Mouse (Mus musculus): ENCODE measurements around the gene Prkag1. TPM values are rescaled to one million over a fixed set of nuclear protein-coding genes. Genes with fewer than 3 reads are reported as not detected.
"Not testable (repeated sequence)": the region's sequence is repeated elsewhere in the genome, so short reads cannot be mapped to it uniquely, and the experiment has no call there.

Gene Prkag1
- polyA plus RNA-seq, 1 experiment from 2014 or later, result 95.0 TPM

GRCm38 (mm10) chr15:98831684-98832035, 339 bp upstream of the Prkag1 start:
- Histone ChIP-seq H3K9me3 (no peaks in the 10 kb centered on the region), H3K27ac (peak overlapping the region; percentile 96), H3K36me3 (peaks cover 49% of the 10 kb centered on the region), H3K4me3 (peak overlapping the region; percentile 89), H3K4me1 (peaks cover 41% of the 10 kb centered on the region), H3K27me3 (ENCODE audit: insufficient read depth, poor library complexity, severe bottlenecking) (no peaks in the 10 kb centered on the region)
- no peak for DNase-seq (ENCODE audit: low spot score)
- WGBS, result 17% methylated on average over 9 of the region's 9 CpGs

- no peak for DNase-seq (ENCODE audit: low spot score)
- H3K4me1 ChIP-seq, result peaks cover 16% of the 10 kb centered on the region
- H3K27me3 ChIP-seq (ENCODE audit: insufficient read depth, poor library complexity, severe bottlenecking), result no peaks in the 10 kb centered on the region
- H3K27ac ChIP-seq, result no peak overlapping the region
- no peaks in the 10 kb centered on the region for H3K9me3 ChIP-seq
- peaks cover 40% of the 10 kb centered on the region for H3K36me3 ChIP-seq
- 73% methylated on average over 7 of the region's 7 CpGs for WGBS
- H3K4me3 ChIP-seq, result no peak overlapping the region
Measured at GRCm38 (mm10) chr15:98827611-98828011, 3.7 kb downstream of the Prkag1 start.

- H3K27ac ChIP-seq, result no peak overlapping the region
- no peak overlapping the region for H3K4me3 ChIP-seq
- DNase-seq (ENCODE audit: low spot score), result no peak
- H3K4me1 ChIP-seq, result peaks cover 15% of the 10 kb centered on the region; the same call in 1 of the 2 replicates
- no peaks in the 10 kb centered on the region for H3K27me3 ChIP-seq (ENCODE audit: insufficient read depth, poor library complexity, severe bottlenecking)
- H3K9me3 ChIP-seq, result no peaks in the 10 kb centered on the region
- 55% methylated on average over 3 of the region's 3 CpGs for WGBS
- peaks cover 69% of the 10 kb centered on the region for H3K36me3 ChIP-seq
Measured at GRCm38 (mm10) chr15:98823434-98823833, 7.9 kb downstream of the Prkag1 start.

DNA sequence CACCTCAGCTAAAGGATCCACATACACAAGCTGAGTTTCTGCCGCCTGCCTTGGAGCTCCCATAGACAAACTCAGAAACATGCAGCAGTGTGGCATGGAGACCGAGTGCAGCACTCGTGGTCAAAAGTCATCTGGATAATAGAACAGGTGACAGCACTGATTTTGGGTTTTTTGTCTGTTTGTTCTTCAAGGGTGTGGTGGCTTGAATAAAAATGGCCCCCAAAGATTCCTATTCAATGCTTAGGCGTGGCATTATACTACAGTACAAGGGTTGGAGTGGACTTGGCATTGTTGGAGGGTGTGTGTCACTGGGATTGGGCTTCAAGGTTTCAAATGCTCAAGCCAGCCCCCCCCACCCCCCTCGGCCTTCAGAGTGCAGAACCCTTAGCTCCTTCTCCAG, 9.2 kb downstream of the Prkag1 start:
- DNase-seq (ENCODE audit: low spot score), result no peak
- Histone ChIP-seq H3K4me1 (peaks cover 15% of the 10 kb centered on the region; the same call in 1 of the 2 replicates), H3K27ac (no peak overlapping the region), H3K9me3 (no peaks in the 10 kb centered on the region), H3K36me3 (peaks cover 68% of the 10 kb centered on the region), H3K4me3 (no peak overlapping the region), H3K27me3 (ENCODE audit: insufficient read depth, poor library complexity, severe bottlenecking) (no peaks in the 10 kb centered on the region)
- WGBS, result 92% methylated on average over 5 of the region's 5 CpGs

GRCm38 (mm10) chr15:98821403-98821802, 9.9 kb downstream of the Prkag1 start:
- H3K4me3 ChIP-seq, result no peak overlapping the region
- peaks cover 75% of the 10 kb centered on the region for H3K36me3 ChIP-seq
- H3K27me3 ChIP-seq (ENCODE audit: insufficient read depth, poor library complexity, severe bottlenecking), result no peaks in the 10 kb centered on the region
- no peaks in the 10 kb centered on the region for H3K9me3 ChIP-seq
- H3K4me1 ChIP-seq, result peaks cover 12% of the 10 kb centered on the region; the same call in 1 of the 2 replicates
- WGBS, result 34% methylated on average over 10 of the region's 10 CpGs
- no peak for DNase-seq (ENCODE audit: low spot score)
- no peak overlapping the region for H3K27ac ChIP-seq

GRCm38 (mm10) chr15:98820937-98821336, 10.4 kb downstream of the Prkag1 start:
- DNase-seq (ENCODE audit: low spot score), result no peak
- Histone ChIP-seq H3K36me3 (peaks cover 77% of the 10 kb centered on the region), H3K9me3 (no peaks in the 10 kb centered on the region), H3K27ac (0 out of 2 replicates have a peak overlapping the region, but pooled peaks have one; percentile 19), H3K4me3 (no peak overlapping the region), H3K4me1 (peaks cover 12% of the 10 kb centered on the region; the same call in 1 of the 2 replicates), H3K27me3 (ENCODE audit: insufficient read depth, poor library complexity, severe bottlenecking) (no peaks in the 10 kb centered on the region)
- 76% methylated on average over 4 of the region's 4 CpGs for WGBS

GRCm38 (mm10) chr15:98818171-98818570, 13.2 kb downstream of the Prkag1 start:
- no peak for DNase-seq (ENCODE audit: low spot score)
- H3K4me3 ChIP-seq, result no peak overlapping the region
- peaks cover 12% of the 10 kb centered on the region; the same call in 1 of the 2 replicates for H3K4me1 ChIP-seq
- no peaks in the 10 kb centered on the region for H3K27me3 ChIP-seq (ENCODE audit: insufficient read depth, poor library complexity, severe bottlenecking)
- H3K27ac ChIP-seq, result no peak overlapping the region
- H3K9me3 ChIP-seq, result no peaks in the 10 kb centered on the region
- H3K36me3 ChIP-seq, result peaks cover 75% of the 10 kb centered on the region
- WGBS, result 91% methylated on average over 7 of the region's 7 CpGs

- no peak overlapping the region for H3K27ac ChIP-seq
- no peaks in the 10 kb centered on the region for H3K9me3 ChIP-seq
- no peak overlapping the region for H3K4me3 ChIP-seq
- WGBS, result 84% methylated on average over 20 of the region's 20 CpGs
- H3K27me3 ChIP-seq (ENCODE audit: insufficient read depth, poor library complexity, severe bottlenecking), result peaks cover 30% of the 10 kb centered on the region
- H3K36me3 ChIP-seq, result peaks cover 60% of the 10 kb centered on the region
- no peak for DNase-seq (ENCODE audit: low spot score)
- H3K4me1 ChIP-seq, result peaks cover 22% of the 10 kb centered on the region
Measured at GRCm38 (mm10) chr15:98812741-98813424, 18.4 kb downstream of the Prkag1 start.

DNA sequence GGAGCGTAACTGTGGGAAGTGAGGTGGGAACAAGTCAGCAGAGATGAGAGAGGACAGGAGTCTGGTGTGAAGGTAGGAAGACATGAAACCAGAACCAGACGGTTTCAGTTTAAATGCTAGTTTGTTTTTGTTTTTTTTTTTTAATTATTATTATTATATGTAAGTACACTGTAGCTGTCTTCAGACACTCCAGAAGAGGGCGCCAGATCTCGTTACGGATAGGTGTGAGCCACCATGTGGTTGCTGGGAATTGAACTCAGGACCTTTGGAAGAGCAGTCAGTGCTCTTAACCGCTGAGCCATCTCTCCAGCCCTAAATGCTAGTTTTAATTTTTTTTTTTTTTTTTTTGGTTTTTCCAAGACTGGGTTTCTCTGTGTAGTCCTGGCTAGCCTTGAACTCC, 21.1 kb downstream of the Prkag1 start:
- H3K9me3 ChIP-seq; H3K4me3 ChIP-seq; H3K27ac ChIP-seq; DNase-seq (ENCODE audit: low spot score): not testable (repeated sequence)
- Histone ChIP-seq H3K27me3 (ENCODE audit: insufficient read depth, poor library complexity, severe bottlenecking) (peaks cover 57% of the 10 kb centered on the region), H3K4me1 (peaks cover 48% of the 10 kb centered on the region), H3K36me3 (peaks cover 42% of the 10 kb centered on the region)
- 69% methylated on average over 6 of the region's 6 CpGs for WGBS

GRCm38 (mm10) chr15:98809390-98809789, 21.9 kb downstream of the Prkag1 start, which contains the start of gene Ddn:
TSS of gene Ddn (minus strand) at chr15:98809490.
- 36% methylated on average over 3 of the region's 3 CpGs for WGBS
- H3K36me3 ChIP-seq, result peaks cover 36% of the 10 kb centered on the region
- H3K27me3 ChIP-seq (ENCODE audit: insufficient read depth, poor library complexity, severe bottlenecking), result peaks cover 65% of the 10 kb centered on the region
- peaks cover 48% of the 10 kb centered on the region for H3K4me1 ChIP-seq
- H3K27ac ChIP-seq, result 0 out of 2 replicates have a peak within 1 kb of the TSS, but pooled peaks have one; percentile 36
- H3K4me3 ChIP-seq, result peak within 1 kb of the TSS; percentile 63
- no peaks in the 10 kb centered on the region for H3K9me3 ChIP-seq
- no peak for DNase-seq (ENCODE audit: low spot score)

- Histone ChIP-seq H3K27ac (0 out of 2 replicates have a peak overlapping the region, but pooled peaks have one; percentile 36), H3K27me3 (ENCODE audit: insufficient read depth, poor library complexity, severe bottlenecking) (peaks cover 72% of the 10 kb centered on the region), H3K9me3 (no peaks in the 10 kb centered on the region), H3K36me3 (peaks cover 29% of the 10 kb centered on the region), H3K4me3 (peak overlapping the region; percentile 63), H3K4me1 (peaks cover 53% of the 10 kb centered on the region)
- 9% methylated on average over 6 of the region's 6 CpGs for WGBS
- DNase-seq (ENCODE audit: low spot score), result no peak
Measured at GRCm38 (mm10) chr15:98808651-98809134, 22.6 kb downstream of the Prkag1 start.

- H3K27me3 ChIP-seq (ENCODE audit: insufficient read depth, poor library complexity, severe bottlenecking), result peaks cover 78% of the 10 kb centered on the region
- WGBS, result under 1% methylated on average over 33 of the region's 34 CpGs
- DNase-seq (ENCODE audit: low spot score), result no peak
Measured at GRCm38 (mm10) chr15:98807895-98808650, 23.2 kb downstream of the Prkag1 start.

More at GRCm38 (mm10) chr15:98807895-98808650, 23.2 kb downstream of the Prkag1 start:
- H3K4me1 ChIP-seq, result peaks cover 59% of the 10 kb centered on the region
- H3K27ac ChIP-seq, result peak overlapping the region; percentile 36; the same call in 1 of the 2 replicates
- H3K4me3 ChIP-seq, result peak overlapping the region; percentile 63
- H3K9me3 ChIP-seq, result no peaks in the 10 kb centered on the region
- H3K36me3 ChIP-seq, result peaks cover 23% of the 10 kb centered on the region

Measured in heart, embryonic 10.5 days (tissue).